In genomic region chr12:87444211-87444610, GRCm38 (mm10) we compare ENCODE assay signal across 7 mouse cellular contexts. TPM values are rescaled to one million over a fixed set of nuclear protein-coding genes. Genes with fewer than 3 reads are reported as not detected.
DNase-seq lines count a peak whose midpoint lies in the region; ATAC-seq lines count a peak whose summit lies in the region.

No protein-coding gene starts in this region.

- peak overlapping the region; percentile 95 for H3K9ac ChIP-seq in lung, embryonic 16.5 days (ENCODE audit: low read length)
- peak overlapping the region; percentile 91 for H3K9ac ChIP-seq in embryonic facial prominence, embryonic 12.5 days

- 0 out of 2 replicates have a peak, but pooled peaks have one; percentile 4 for ATAC-seq in lung, embryonic 16.5 days (ENCODE audit: low read depth)
- ATAC-seq in embryonic facial prominence, embryonic 12.5 days (ENCODE audit: insufficient number of reproducible peaks, insufficient read depth, low FRiP score, low TSS enrichment) = no peak

- H3K27ac ChIP-seq in lung, embryonic 16.5 days (ENCODE audit: low read length) = no peak overlapping the region
- no peak overlapping the region for H3K27ac ChIP-seq in embryonic facial prominence, embryonic 12.5 days

- H3K9me3 ChIP-seq in lung, embryonic 16.5 days (ENCODE audit: control insufficient read depth, low read length) = no peaks in the 10 kb centered on the region
- H3K9me3 ChIP-seq in embryonic facial prominence, embryonic 12.5 days = no peaks in the 10 kb centered on the region

- peaks cover 26% of the 10 kb centered on the region for H3K36me3 ChIP-seq in lung, embryonic 16.5 days (ENCODE audit: control insufficient read depth, insufficient read depth, low read length)
- H3K36me3 ChIP-seq in embryonic facial prominence, embryonic 12.5 days = peaks cover 46% of the 10 kb centered on the region

- no peaks in the 10 kb centered on the region for H3K27me3 ChIP-seq in lung, embryonic 16.5 days (ENCODE audit: control insufficient read depth, insufficient read depth, low read depth, low read length)
- no peaks in the 10 kb centered on the region for H3K27me3 ChIP-seq in embryonic facial prominence, embryonic 12.5 days

- DNase-seq in lung, postnatal 25 days (ENCODE audit: low spot score) = no peak
- DNase-seq in kidney, adult 8-10 months = peak; percentile 37 to 50
- peak; percentile 23 for DNase-seq in naive thymus-derived CD4-positive, alpha-beta T cell, adult 2 months (ENCODE audit: low read depth)
- no peak for DNase-seq in right cerebral cortex, postnatal 4 days
- DNase-seq in B cell, adult 2 months = no peak

- peak overlapping the region; percentile 91 for H3K4me2 ChIP-seq in lung, embryonic 16.5 days (ENCODE audit: low read depth, low read length)
- H3K4me2 ChIP-seq in embryonic facial prominence, embryonic 12.5 days (replicated peaks) = peak overlapping the region; percentile 65

- peaks cover 15% of the 10 kb centered on the region for H3K4me1 ChIP-seq in lung, embryonic 16.5 days (replicated peaks; ENCODE audit: control insufficient read depth, insufficient read depth, low read length)
- peaks cover 17% of the 10 kb centered on the region for H3K4me1 ChIP-seq in embryonic facial prominence, embryonic 12.5 days

- H3K4me3 ChIP-seq in lung, embryonic 16.5 days (ENCODE audit: low read length) = peak overlapping the region; percentile 98
- H3K4me3 ChIP-seq in embryonic facial prominence, embryonic 12.5 days = peak overlapping the region; percentile 99

- 2% methylated on average over 16 of the region's 16 CpGs for WGBS in lung, embryonic 16.5 days
- 3% methylated on average over 16 of the region's 16 CpGs for WGBS in embryonic facial prominence, embryonic 12.5 days

RNA-seq across cellular contexts. Expression of gene Alkbh1, which starts 0.4 kb away (rescaled TPM):
- 50.1 and 52.3 TPM in 2 replicates for polyA plus RNA-seq in lung, embryonic 16.5 days (2015; fragmentation: Nextera tagmentation; extraction: Ambion mirVana)
- 73.2 and 76.0 TPM in 2 replicates for polyA plus RNA-seq in embryonic facial prominence, embryonic 12.5 days (2016; fragmentation: Nextera tagmentation; extraction: Ambion mirVana)

RNA-seq across cellular contexts. Expression of gene Slirp, which starts 0.5 kb away (rescaled TPM):
- 283 and 303 TPM in 2 replicates for polyA plus RNA-seq in lung, embryonic 16.5 days (2015; fragmentation: Nextera tagmentation; extraction: Ambion mirVana)
- 278 and 300 TPM in 2 replicates for polyA plus RNA-seq in embryonic facial prominence, embryonic 12.5 days (2016; fragmentation: Nextera tagmentation; extraction: Ambion mirVana)

RNA-seq across cellular contexts. Expression of gene Snw1, which starts 27.9 kb away (rescaled TPM):
- polyA plus RNA-seq in lung, embryonic 16.5 days (2015; fragmentation: Nextera tagmentation; extraction: Ambion mirVana) = 115 and 120 TPM in 2 replicates
- polyA plus RNA-seq in embryonic facial prominence, embryonic 12.5 days (2016; fragmentation: Nextera tagmentation; extraction: Ambion mirVana) = 142 and 147 TPM in 2 replicates

RNA-seq across cellular contexts. Expression of gene Gm5788, which starts 50.3 kb away (rescaled TPM):
- polyA plus RNA-seq in lung, embryonic 16.5 days (2015; fragmentation: Nextera tagmentation; extraction: Ambion mirVana) = not detected in 2 replicates
- not detected in 2 replicates for polyA plus RNA-seq in embryonic facial prominence, embryonic 12.5 days (2016; fragmentation: Nextera tagmentation; extraction: Ambion mirVana)

RNA-seq across cellular contexts. Expression of gene Sptlc2, which starts 56.1 kb away (rescaled TPM):
- 97.4 and 108 TPM in 2 replicates for polyA plus RNA-seq in lung, embryonic 16.5 days (2015; fragmentation: Nextera tagmentation; extraction: Ambion mirVana)
- polyA plus RNA-seq in embryonic facial prominence, embryonic 12.5 days (2016; fragmentation: Nextera tagmentation; extraction: Ambion mirVana) = 66.4 and 74.9 TPM in 2 replicates

Comparison
In these comparisons a context has a peak if more than half of its experiments do, and no peak if none do; other contexts are left out.
1. DNase-seq: peak in kidney, adult 8-10 months (2 of 2) and naive thymus-derived CD4-positive, alpha-beta T cell, adult 2 months (single experiment); none in lung, postnatal 25 days (single experiment), right cerebral cortex, postnatal 4 days (single experiment) and B cell, adult 2 months (0 of 2).